ENCODE assay signal across 25 mouse cellular contexts in genomic region chr11:115586403-115586802, GRCm38 (mm10).
"Had no signal": no experiment of that assay in that cellular context is flagged by ENCODE, and none has a peak within 500 bp of the region (broad histone marks: within the 10 kb centered on the region; RNA-seq: fewer than 3 reads in every experiment).

No protein-coding gene starts in this region.

- ATAC-seq: liver, embryonic 12.5 days; liver, postnatal 0 days; midbrain, embryonic 13.5 days; midbrain, embryonic 15.5 days; midbrain, embryonic 16.5 days had no signal

- H3K4me3 ChIP-seq: left cerebral cortex, adult 2 months; limb, embryonic 10.5 days; limb, embryonic 12.5 days; limb, embryonic 13.5 days; limb, embryonic 15.5 days; liver, embryonic 12.5 days; liver, embryonic 13.5 days; liver, embryonic 15.5 days; lung, embryonic 15.5 days; megakaryocyte, embryonic 14.5 days; midbrain, embryonic 10.5 days; midbrain, embryonic 12.5 days; midbrain, embryonic 13.5 days; midbrain, embryonic 15.5 days; myocyte had no signal

- DNase-seq: left cerebral cortex, postnatal 4 days; liver; liver, embryonic 13.5 days; liver, postnatal 0 days; lung, adult 2 months; lung, embryonic 14.5 days; lung, postnatal 4 days had no signal

- H3K27ac ChIP-seq: left cerebral cortex, adult 2 months; limb, embryonic 10.5 days; limb, embryonic 12.5 days; limb, embryonic 13.5 days; limb, embryonic 15.5 days; liver, embryonic 12.5 days; liver, embryonic 13.5 days; liver, embryonic 14.5 days; liver, embryonic 15.5 days; lung, embryonic 15.5 days; macrophage; midbrain, embryonic 10.5 days; midbrain, embryonic 12.5 days; midbrain, embryonic 13.5 days; midbrain, embryonic 15.5 days had no signal

- H3K9ac ChIP-seq: limb, embryonic 12.5 days; limb, embryonic 13.5 days; limb, embryonic 15.5 days; liver, embryonic 12.5 days; liver, embryonic 13.5 days; liver, embryonic 14.5 days; liver, embryonic 15.5 days; liver, postnatal 0 days; lung, embryonic 14.5 days; lung, embryonic 15.5 days; midbrain, embryonic 12.5 days; midbrain, embryonic 13.5 days; midbrain, embryonic 15.5 days had no signal

- H3K4me2 ChIP-seq: limb, embryonic 12.5 days; limb, embryonic 13.5 days; limb, embryonic 15.5 days; liver, embryonic 11.5 days; liver, embryonic 12.5 days; liver, embryonic 13.5 days; liver, embryonic 15.5 days; lung, embryonic 14.5 days; lung, embryonic 15.5 days; midbrain, embryonic 12.5 days; midbrain, embryonic 13.5 days; midbrain, embryonic 15.5 days had no signal

- H3K4me1 ChIP-seq: limb, embryonic 10.5 days; limb, embryonic 12.5 days; limb, embryonic 13.5 days; limb, embryonic 15.5 days; liver, embryonic 12.5 days; liver, embryonic 13.5 days; liver, embryonic 15.5 days; lung, embryonic 15.5 days; midbrain, embryonic 10.5 days; midbrain, embryonic 12.5 days; midbrain, embryonic 13.5 days; midbrain, embryonic 15.5 days had no signal

- H3K27me3 ChIP-seq: limb, embryonic 12.5 days; limb, embryonic 13.5 days; limb, embryonic 15.5 days; liver, embryonic 12.5 days; liver, embryonic 13.5 days; liver, embryonic 15.5 days; lung, embryonic 15.5 days; megakaryocyte, embryonic 14.5 days; midbrain, embryonic 12.5 days; midbrain, embryonic 13.5 days; midbrain, embryonic 15.5 days had no signal

- H3K9me3 ChIP-seq: limb, embryonic 10.5 days; limb, embryonic 12.5 days; limb, embryonic 13.5 days; limb, embryonic 15.5 days; liver, embryonic 12.5 days; liver, embryonic 13.5 days; liver, embryonic 15.5 days; lung, embryonic 15.5 days; megakaryocyte, embryonic 14.5 days; midbrain, embryonic 10.5 days; midbrain, embryonic 12.5 days; midbrain, embryonic 13.5 days; midbrain, embryonic 15.5 days had no signal
